Mouse (Mus musculus) brain, adult 2 months (tissue): Measurements from ENCODE around the gene Cfap44.
A peak's percentile ranks its signal among the peaks of the same experiment; 100 is the strongest.

Experiments
- DNase-seq: peaks from one replicate; pipeline ENCODE4 v3.0.0; 2011; ENCODE audit warnings: low read depth, low spot score

The Cfap44 gene

GRCm38 (mm10) chr16:44394577-44395243 lies at the start of gene Cfap44:
TSS of gene Cfap44 (plus strand) at chr16:44394796.
- DNase-seq, result peak; percentile 95

- DNase-seq, result peak; percentile 95
These were observed 47.3 kb upstream of the Cfap44 start, which contains the start of gene Spice1 for GRCm38 (mm10) chr16:44347071-44347901. TSS of gene Spice1 (plus strand) at chr16:44347121.

- no peak for DNase-seq
These were observed 44.7 kb upstream of the Cfap44 start for GRCm38 (mm10) chr16:44349801-44350397.

GRCm38 (mm10) chr16:44356291-44356690 lies 38.3 kb upstream of the Cfap44 start:
- no peak for DNase-seq

GRCm38 (mm10) chr16:44357571-44358268 lies 36.9 kb upstream of the Cfap44 start:
- no peak for DNase-seq

- peak; percentile 79 for DNase-seq
These were observed 32.4 kb upstream of the Cfap44 start for GRCm38 (mm10) chr16:44361921-44362890.

- DNase-seq, result no peak
These were observed 29.1 kb upstream of the Cfap44 start for GRCm38 (mm10) chr16:44365522-44365921.

GRCm38 (mm10) chr16:44375459-44375858 lies 19.1 kb upstream of the Cfap44 start:
- no peak for DNase-seq

GRCm38 (mm10) chr16:44380006-44380405 lies 14.6 kb upstream of the Cfap44 start:
- no peak for DNase-seq

GRCm38 (mm10) chr16:44381578-44381977 lies 13.0 kb upstream of the Cfap44 start:
- no peak for DNase-seq

- DNase-seq, result peak; percentile 14
These were observed 11.0 kb upstream of the Cfap44 start for GRCm38 (mm10) chr16:44383549-44383948.

- DNase-seq, result no peak
These were observed 10.3 kb upstream of the Cfap44 start for GRCm38 (mm10) chr16:44384251-44384650.

- peak; percentile 94 for DNase-seq
These were observed 2.6 kb upstream of the Cfap44 start for GRCm38 (mm10) chr16:44391877-44392548.

- no peak for DNase-seq
These were observed 10.3 kb downstream of the Cfap44 start for GRCm38 (mm10) chr16:44404933-44405332.

GRCm38 (mm10) chr16:44407211-44407610 lies 12.6 kb downstream of the Cfap44 start:
- DNase-seq, result peak; percentile 14

GRCm38 (mm10) chr16:44408290-44408689 lies 13.7 kb downstream of the Cfap44 start:
- DNase-seq, result peak; percentile 46

- no peak for DNase-seq
These were observed 15.6 kb downstream of the Cfap44 start for GRCm38 (mm10) chr16:44410176-44410575.

GRCm38 (mm10) chr16:44417596-44417995 lies 23.0 kb downstream of the Cfap44 start:
- DNase-seq, result peak; percentile 55

GRCm38 (mm10) chr16:44421735-44422134 lies 27.1 kb downstream of the Cfap44 start:
- no peak for DNase-seq

GRCm38 (mm10) chr16:44423499-44423898 lies 28.9 kb downstream of the Cfap44 start:
- DNase-seq, result peak; percentile 92
